Comparison of ENCODE assay signal across 7 mouse cellular contexts in genomic region chr2:155135092-155135491, GRCm38 (mm10). TPM values are rescaled to one million over a fixed set of nuclear protein-coding genes. Genes with fewer than 3 reads are reported as not detected.
A peak's percentile ranks its signal among the peaks of the same experiment; 100 is the strongest.
DNase-seq lines count a peak whose midpoint lies in the region; ATAC-seq and TF ChIP-seq lines count a peak whose summit lies in the region.

No protein-coding gene starts in this region.

- WGBS in forebrain, embryonic 11.5 days, result 75% methylated on average over 4 of the region's 4 CpGs
- WGBS in kidney, postnatal 0 days, result 47% methylated on average over 4 of the region's 4 CpGs
- WGBS in midbrain, embryonic 13.5 days, result 71% methylated on average over 4 of the region's 4 CpGs

- H3K4me3 ChIP-seq in brown adipose tissue, adult 24 weeks (ENCODE audit: insufficient read depth, low read depth, low read length), result peak overlapping the region; percentile 8; the same call in 1 of the 2 replicates
- peak overlapping the region; percentile 3; the same call in 1 of the 2 replicates for H3K4me3 ChIP-seq in forebrain, embryonic 11.5 days (ENCODE audit: low read depth, low read length)
- no peak overlapping the region; the same call in 1 of the 2 replicates for H3K4me3 ChIP-seq in kidney, postnatal 0 days (replicated peaks; ENCODE audit: low read depth, low read length)
- peak overlapping the region; percentile 18 for H3K4me3 ChIP-seq in midbrain, embryonic 13.5 days (replicated peaks)

- no peak for DNase-seq in forebrain, embryonic 11.5 days (ENCODE audit: low spot score)
- DNase-seq in kidney, postnatal 0 days (ENCODE audit: low spot score), result peak; percentile 19
- DNase-seq in thymus, postnatal 0 days (ENCODE audit: low spot score), result no peak
- DNase-seq in embryo, embryonic 9.5 days (ENCODE audit: extremely low spot score), result no peak
- DNase-seq in embryo, embryonic 11 days, result no peak

- H3K36me3 ChIP-seq in forebrain, embryonic 11.5 days (ENCODE audit: control insufficient read depth, insufficient read depth, low read length), result peaks cover 5% of the 10 kb centered on the region
- H3K36me3 ChIP-seq in kidney, postnatal 0 days (ENCODE audit: insufficient read depth, low read length), result peaks cover 12% of the 10 kb centered on the region; the same call in 1 of the 2 replicates
- H3K36me3 ChIP-seq in midbrain, embryonic 13.5 days, result peaks cover 20% of the 10 kb centered on the region

- TF ChIP-seq CTCF in kidney, postnatal 0 days (IDR thresholded peaks at IDR 0.05; ENCODE audit: low read depth), result no peak

- peaks cover 13% of the 10 kb centered on the region for H3K4me1 ChIP-seq in brown adipose tissue, adult 24 weeks (ENCODE audit: control insufficient read depth, insufficient read depth, insufficient read length, low read length)
- peaks cover 5% of the 10 kb centered on the region; the same call in 1 of the 2 replicates for H3K4me1 ChIP-seq in forebrain, embryonic 11.5 days (replicated peaks; ENCODE audit: control insufficient read depth, insufficient read depth, low read length)
- H3K4me1 ChIP-seq in kidney, postnatal 0 days (replicated peaks; ENCODE audit: insufficient read depth, low read length), result peaks cover 8% of the 10 kb centered on the region
- peaks cover 29% of the 10 kb centered on the region for H3K4me1 ChIP-seq in midbrain, embryonic 13.5 days (replicated peaks)

- no peak for ATAC-seq in forebrain, embryonic 11.5 days (replicated peaks; ENCODE audit: low FRiP score)
- ATAC-seq in kidney, postnatal 0 days (replicated peaks; ENCODE audit: low FRiP score, low read depth), result no peak
- ATAC-seq in midbrain, embryonic 13.5 days, result no peak

- H3K27me3 ChIP-seq in forebrain, embryonic 11.5 days (ENCODE audit: control insufficient read depth, insufficient read depth, low read length), result no peaks in the 10 kb centered on the region
- no peaks in the 10 kb centered on the region for H3K27me3 ChIP-seq in kidney, postnatal 0 days (ENCODE audit: insufficient read depth, low read length)
- H3K27me3 ChIP-seq in midbrain, embryonic 13.5 days, result 0 out of 2 replicates have a peak, but pooled peaks cover 4% of the 10 kb centered on the region

- no peak overlapping the region for H3K9ac ChIP-seq in forebrain, embryonic 11.5 days (ENCODE audit: low read length)
- H3K9ac ChIP-seq in kidney, postnatal 0 days (ENCODE audit: low read depth, low read length), result no peak overlapping the region
- H3K9ac ChIP-seq in midbrain, embryonic 13.5 days (replicated peaks), result 0 out of 2 replicates have a peak overlapping the region, but pooled peaks have one; percentile 16

- H3K4me2 ChIP-seq in forebrain, embryonic 11.5 days (ENCODE audit: low read depth, low read length, severe bottlenecking), result no peak overlapping the region
- peak overlapping the region; percentile 74 for H3K4me2 ChIP-seq in kidney, postnatal 0 days (ENCODE audit: low read length)
- H3K4me2 ChIP-seq in midbrain, embryonic 13.5 days (replicated peaks), result peak overlapping the region; percentile 26; the same call in 1 of the 2 replicates

- H3K27ac ChIP-seq in brown adipose tissue, adult 24 weeks (replicated peaks; ENCODE audit: low read depth, low read length), result 0 out of 2 replicates have a peak overlapping the region, but pooled peaks have one; percentile 17
- no peak overlapping the region for H3K27ac ChIP-seq in forebrain, embryonic 11.5 days (ENCODE audit: low read depth, low read length)
- no peak overlapping the region for H3K27ac ChIP-seq in kidney, postnatal 0 days
- H3K27ac ChIP-seq in midbrain, embryonic 13.5 days, result no peak overlapping the region

- no peaks in the 10 kb centered on the region for H3K9me3 ChIP-seq in forebrain, embryonic 11.5 days (ENCODE audit: control insufficient read depth, low read length)
- H3K9me3 ChIP-seq in kidney, postnatal 0 days (replicated peaks; ENCODE audit: low read length), result no peaks in the 10 kb centered on the region
- no peaks in the 10 kb centered on the region for H3K9me3 ChIP-seq in midbrain, embryonic 13.5 days

RNA-seq across cellular contexts. Expression of gene Itch, which starts 1.8 kb away (rescaled TPM):
- 18.4 and 18.6 TPM in 2 replicates for polyA plus RNA-seq in brown adipose tissue, adult 24 weeks (2012; ENCODE audit: insufficient read depth, insufficient read length, missing spikeins)
- polyA plus RNA-seq in forebrain, embryonic 11.5 days (2014; fragmentation: Nextera tagmentation; extraction: Ambion mirVana), result 61.2 and 70.0 TPM in 2 replicates
- 28.6 and 31.9 TPM in 2 replicates for polyA plus RNA-seq in kidney, postnatal 0 days (2015; fragmentation: Nextera tagmentation; extraction: Ambion mirVana)
- 56.9 and 57.5 TPM in 2 replicates for polyA plus RNA-seq in midbrain, embryonic 13.5 days (2015; fragmentation: Nextera tagmentation; extraction: Ambion mirVana)
- 30.8 and 36.7 TPM in 2 replicates for polyA plus RNA-seq in thymus, postnatal 0 days (2015; fragmentation: Nextera tagmentation; extraction: Ambion mirVana)
